Mouse (Mus musculus) cortical plate, adult 2 months (tissue): ENCODE data around the gene Auts2. TPM values are rescaled to one million over a fixed set of nuclear protein-coding genes. Genes with fewer than 3 reads are reported as not detected.

Experiments used
- H3K27ac ChIP-seq: fragments of 200-500 bp; 2 replicates; pipeline ENCODE4 v1.5.1; 2012; ENCODE audit warnings: low read length, control low read depth, inconsistent platforms; ENCODE audit not compliant: insufficient read depth
- H3K4me1 ChIP-seq: fragments of 200-500 bp; 2 replicates; pipeline ENCODE4 v1.6.1; 2011; ENCODE audit warnings: low read length; ENCODE audit not compliant: control insufficient read depth, insufficient read depth
- H3K4me3 ChIP-seq: fragments of 200-500 bp; 2 replicates; pipeline ENCODE4 v1.5.1; 2011; ENCODE audit warnings: mild to moderate bottlenecking, low read length, control low read depth; ENCODE audit not compliant: insufficient read depth
- CTCF ChIP-seq: fragments of 200-500 bp; IDR thresholded peaks from 2 replicates; pipeline ENCODE4 v1.5.1; 2011; ENCODE audit warnings: mild to moderate bottlenecking, control low read depth, low read length; ENCODE audit not compliant: insufficient read depth; ENCODE audit errors: extremely low read depth
- POLR2A ChIP-seq: fragments of 200-500 bp; IDR thresholded peaks from 2 replicates; pipeline ENCODE4 v1.6.1; 2011; ENCODE audit warnings: mild to moderate bottlenecking, low read length, control low read depth; ENCODE audit not compliant: insufficient read depth; ENCODE audit errors: extremely low read depth
- polyA plus RNA-seq: library from polyadenylated mRNA; depleted of rRNA; stranded (reverse); fragments of >200 nt; gene quantifications from 2 replicates; pipeline ENCODE4 v1.2.3, GENCODE M21; 2012

Gene Auts2
- polyA plus RNA-seq, 1 experiment, result 29.7 TPM

GRCm38 (mm10) chr5:131526666-131527065 is 1016.5 kb downstream of the Auts2 start:
- Histone ChIP-seq H3K4me3 (no peak overlapping the region), H3K4me1 (peaks cover 2% of the 10 kb centered on the region; the same call in 1 of the 2 replicates), H3K27ac (no peak overlapping the region)
- no peak for TF ChIP-seq CTCF

GRCm38 (mm10) chr5:131524900-131525465 is 1018.2 kb downstream of the Auts2 start:
- TF ChIP-seq POLR2A (no peak), CTCF (no peak)
- H3K4me1 ChIP-seq, result peaks cover 2% of the 10 kb centered on the region; the same call in 1 of the 2 replicates
- no peak overlapping the region for H3K4me3 ChIP-seq
- no peak overlapping the region for H3K27ac ChIP-seq

GRCm38 (mm10) chr5:131519560-131519959 is 1023.6 kb downstream of the Auts2 start:
- TF ChIP-seq CTCF (no peak), POLR2A (no peak)
- H3K4me3 ChIP-seq, result no peak overlapping the region
- peaks cover 6% of the 10 kb centered on the region; the same call in 1 of the 2 replicates for H3K4me1 ChIP-seq
- no peak overlapping the region for H3K27ac ChIP-seq

- TF ChIP-seq CTCF (no peak), POLR2A (no peak)
- Histone ChIP-seq H3K4me3 (no peak overlapping the region), H3K4me1 (peaks cover 5% of the 10 kb centered on the region; the same call in 1 of the 2 replicates)
Observed at GRCm38 (mm10) chr5:131517677-131518076, 1025.5 kb downstream of the Auts2 start.

GRCm38 (mm10) chr5:131515707-131516407 is 1027.3 kb downstream of the Auts2 start:
- TF ChIP-seq POLR2A, result no peak
- TF ChIP-seq CTCF, result no peak
- Histone ChIP-seq H3K4me1 (peaks cover 5% of the 10 kb centered on the region; the same call in 1 of the 2 replicates), H3K27ac (no peak overlapping the region), H3K4me3 (no peak overlapping the region)

More at GRCm38 (mm10) chr5:131517677-131518076, 1025.5 kb downstream of the Auts2 start:
- H3K27ac ChIP-seq, result no peak overlapping the region

- no peak overlapping the region for H3K27ac ChIP-seq
Observed at GRCm38 (mm10) chr5:131513753-131514152, 1029.4 kb downstream of the Auts2 start.

GRCm38 (mm10) chr5:131512617-131513016 is 1030.5 kb downstream of the Auts2 start:
- peaks cover 4% of the 10 kb centered on the region; the same call in 1 of the 2 replicates for H3K4me1 ChIP-seq
- no peak overlapping the region for H3K27ac ChIP-seq
- H3K4me3 ChIP-seq, result no peak overlapping the region
- TF ChIP-seq POLR2A (no peak), CTCF (no peak)

More at GRCm38 (mm10) chr5:131513753-131514152, 1029.4 kb downstream of the Auts2 start:
- Histone ChIP-seq H3K4me3 (no peak overlapping the region), H3K4me1 (peaks cover 5% of the 10 kb centered on the region; the same call in 1 of the 2 replicates)
- TF ChIP-seq CTCF (no peak), POLR2A (no peak)

- Histone ChIP-seq H3K27ac (no peak overlapping the region), H3K4me1 (no peaks in the 10 kb centered on the region), H3K4me3 (no peak overlapping the region)
- no peak for TF ChIP-seq POLR2A
- TF ChIP-seq CTCF, result no peak
Observed at GRCm38 (mm10) chr5:131510659-131511058, 1032.5 kb downstream of the Auts2 start.

- Histone ChIP-seq H3K4me1 (no peaks in the 10 kb centered on the region), H3K4me3 (no peak overlapping the region), H3K27ac (no peak overlapping the region)
- TF ChIP-seq POLR2A (no peak), CTCF (no peak)
Observed at GRCm38 (mm10) chr5:131509315-131509714, 1033.8 kb downstream of the Auts2 start.

- TF ChIP-seq POLR2A (no peak), CTCF (no peak)
- no peak overlapping the region for H3K27ac ChIP-seq
- no peaks in the 10 kb centered on the region for H3K4me1 ChIP-seq
- H3K4me3 ChIP-seq, result no peak overlapping the region
Observed at GRCm38 (mm10) chr5:131498865-131499264, 1044.3 kb downstream of the Auts2 start.
